ENCODE assay signal across 25 mouse cellular contexts in genomic region chr19:53694020-53694419, GRCm38 (mm10).
"Had no signal": no experiment of that assay in that cellular context is flagged by ENCODE, and none has a peak within 500 bp of the region (broad histone marks: within the 10 kb centered on the region; RNA-seq: fewer than 3 reads in every experiment).

No protein-coding gene starts in this region.

- H3K4me2 ChIP-seq: hindbrain, embryonic 12.5 days; hindbrain, embryonic 14.5 days; intestine, embryonic 15.5 days; limb, embryonic 12.5 days; liver, embryonic 11.5 days; liver, embryonic 13.5 days; liver, embryonic 15.5 days had no signal

- DNase-seq: forebrain, postnatal 0 days; gastrocnemius, postnatal 14 days; heart, adult 18-20 months; heart, postnatal 4 days; kidney, adult 18-20 months; kidney, adult 8-10 months; kidney, postnatal 10 days; kidney, postnatal 25 days; kidney, postnatal 4 days; liver; liver, embryonic 13.5 days; liver, postnatal 0 days had no signal

- H3K27ac ChIP-seq: hindbrain, embryonic 10.5 days; hindbrain, embryonic 12.5 days; hindbrain, embryonic 14.5 days; intestine, embryonic 15.5 days; layer of hippocampus, adult 2 months; left cerebral cortex, adult 2 months; limb, embryonic 10.5 days; limb, embryonic 12.5 days; liver, embryonic 13.5 days; liver, embryonic 15.5 days had no signal

- ATAC-seq: forebrain, postnatal 0 days; hindbrain, embryonic 16.5 days; inflammation-experienced regulatory T-cells, adult 6 months; intestine, embryonic 15.5 days; intestine, postnatal 0 days; liver, postnatal 0 days had no signal

- H3K4me1 ChIP-seq: intestine, embryonic 15.5 days; liver, embryonic 13.5 days; liver, embryonic 15.5 days had no signal

- H3K27me3 ChIP-seq: hindbrain, embryonic 12.5 days; intestine, embryonic 15.5 days; limb, embryonic 12.5 days; liver, embryonic 13.5 days; liver, embryonic 15.5 days had no signal

- H3K4me3 ChIP-seq: hindbrain, embryonic 10.5 days; hindbrain, embryonic 12.5 days; intestine, embryonic 15.5 days; layer of hippocampus, adult 2 months; left cerebral cortex, adult 2 months; limb, embryonic 10.5 days; limb, embryonic 12.5 days; liver, embryonic 13.5 days; liver, embryonic 15.5 days had no signal

- H3K9me3 ChIP-seq: hindbrain, embryonic 10.5 days; hindbrain, embryonic 12.5 days; intestine, embryonic 15.5 days; limb, embryonic 10.5 days; limb, embryonic 12.5 days; liver, embryonic 13.5 days; liver, embryonic 15.5 days had no signal

- H3K9ac ChIP-seq: forebrain, postnatal 0 days; hindbrain, embryonic 12.5 days; hindbrain, embryonic 14.5 days; intestine, embryonic 15.5 days; limb, embryonic 12.5 days; liver, embryonic 13.5 days; liver, embryonic 15.5 days; liver, postnatal 0 days had no signal

- H3K36me3 ChIP-seq: hindbrain, embryonic 10.5 days; hindbrain, embryonic 12.5 days; intestine, embryonic 15.5 days; limb, embryonic 10.5 days; limb, embryonic 12.5 days; liver, embryonic 13.5 days; liver, embryonic 15.5 days had no signal
